Mouse (Mus musculus): ENCODE results near the gene Tet3. TPM values are rescaled to one million over a fixed set of nuclear protein-coding genes. Genes with fewer than 3 reads are reported as not detected.

Gene Tet3
- total RNA-seq, 2 experiments from 2014 or later, result 79.0 to 79.5 TPM

DNA sequence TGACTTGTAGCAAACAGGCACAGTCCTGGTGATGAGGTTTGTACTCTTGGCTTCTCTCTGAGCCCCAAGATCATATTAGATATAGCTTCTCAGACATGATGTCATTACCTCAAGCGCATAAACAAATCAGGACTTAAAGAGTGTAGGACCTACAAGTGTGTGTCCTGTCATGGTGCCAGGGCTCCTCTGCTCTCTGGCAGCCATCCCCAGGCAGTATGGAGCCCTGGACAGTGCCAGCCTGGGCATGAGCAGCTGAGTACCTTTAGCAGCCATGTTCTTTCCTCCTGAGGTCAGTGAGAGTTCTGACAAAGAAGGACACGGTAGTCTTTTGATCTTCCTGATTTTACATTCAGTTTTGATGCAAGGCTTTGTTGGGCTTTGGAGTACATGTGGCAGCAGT lies 115.9 kb downstream of the Tet3 start:
- DNase-seq (ENCODE audit: low spot score in 2 of 2), result no peak

DNA sequence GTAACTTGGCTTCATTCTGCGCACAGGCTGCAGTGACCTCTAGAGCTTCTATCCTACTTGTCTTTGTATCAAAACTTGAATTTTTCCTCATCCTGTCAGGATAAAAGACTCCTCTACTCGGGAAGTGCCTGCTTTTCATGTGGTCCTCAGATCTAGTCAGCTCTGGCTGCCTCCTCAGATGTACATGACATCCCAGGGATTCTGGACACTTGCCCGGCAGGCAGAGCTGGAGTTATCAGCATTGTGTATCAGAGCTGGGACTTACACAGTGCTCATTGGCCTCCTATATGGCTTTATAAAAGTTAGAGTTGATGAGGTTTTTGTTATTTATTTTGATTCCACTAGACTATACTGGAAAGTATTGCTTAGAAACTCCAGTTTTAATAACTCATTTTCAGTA lies 117.5 kb downstream of the Tet3 start:
- DNase-seq (ENCODE audit: low spot score in 2 of 2), result no peak

DNA sequence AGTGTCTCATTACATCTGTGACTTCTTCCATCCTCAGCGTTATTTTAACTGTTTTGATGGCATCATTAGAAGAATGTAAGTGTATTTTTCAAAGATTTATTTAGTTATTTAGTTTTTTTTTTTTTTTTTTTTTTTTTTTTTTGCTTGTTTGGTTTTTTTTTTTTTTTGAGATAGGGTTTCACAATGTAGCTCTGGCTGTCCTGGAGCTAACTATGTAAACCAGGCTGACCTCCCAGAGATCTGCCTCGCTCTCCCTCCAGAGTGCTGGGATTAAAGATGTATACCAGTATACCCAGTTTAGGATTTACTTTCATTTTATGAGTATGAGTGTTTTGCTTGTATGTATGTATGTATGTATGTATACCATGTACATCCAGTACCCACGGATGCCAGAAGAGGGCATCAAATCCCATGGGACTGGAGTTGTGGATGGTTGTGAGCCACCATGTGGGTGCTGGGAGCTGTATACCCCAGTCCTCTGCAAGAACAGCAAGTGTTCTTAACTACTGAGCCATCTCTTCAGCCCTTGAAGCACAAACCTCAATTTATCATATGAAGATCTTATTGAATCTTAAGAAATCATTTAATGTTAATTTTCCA lies 131.2 kb downstream of the Tet3 start:
- no peak for DNase-seq (ENCODE audit: low spot score in 2 of 2)

DNA sequence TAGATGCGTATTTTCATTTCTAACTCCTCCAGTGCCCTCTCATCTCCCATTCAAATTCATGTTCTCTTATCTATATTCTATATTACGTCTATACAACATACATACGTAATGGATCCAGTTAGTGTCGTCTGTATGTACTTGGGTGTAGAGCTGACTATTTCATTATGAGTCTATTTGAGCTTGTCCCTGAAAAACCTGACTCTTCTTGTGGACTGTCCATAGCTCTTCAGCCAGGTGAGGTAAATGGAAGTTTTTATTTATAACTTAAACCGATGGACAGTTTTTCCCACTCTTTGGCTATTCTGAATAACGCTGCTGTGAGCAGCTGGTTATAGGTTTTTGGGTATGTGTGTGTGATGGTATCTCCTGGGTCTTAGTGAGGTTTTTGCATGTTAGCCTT lies 132.1 kb downstream of the Tet3 start:
- DNase-seq (ENCODE audit: low spot score in 2 of 2), result no peak

DNA sequence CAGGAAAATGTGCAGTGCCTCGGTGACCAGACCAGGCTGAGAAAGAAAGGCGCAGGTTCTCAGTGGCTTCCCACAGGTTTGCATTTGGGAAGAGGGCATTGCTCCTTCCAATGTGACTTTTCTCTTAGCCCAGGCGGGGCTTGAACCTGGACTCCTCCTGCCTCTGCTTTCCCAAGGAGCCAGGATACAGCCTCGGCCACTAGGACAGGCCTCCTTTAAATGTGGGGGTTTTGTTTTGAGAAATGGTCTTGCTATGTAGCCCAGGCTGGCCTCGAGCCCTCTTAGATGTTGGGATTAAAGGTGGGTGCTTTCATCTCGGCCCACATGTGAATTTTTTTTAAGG lies 132.5 kb downstream of the Tet3 start:
- DNase-seq (ENCODE audit: low spot score in 2 of 2), result no peak

DNA sequence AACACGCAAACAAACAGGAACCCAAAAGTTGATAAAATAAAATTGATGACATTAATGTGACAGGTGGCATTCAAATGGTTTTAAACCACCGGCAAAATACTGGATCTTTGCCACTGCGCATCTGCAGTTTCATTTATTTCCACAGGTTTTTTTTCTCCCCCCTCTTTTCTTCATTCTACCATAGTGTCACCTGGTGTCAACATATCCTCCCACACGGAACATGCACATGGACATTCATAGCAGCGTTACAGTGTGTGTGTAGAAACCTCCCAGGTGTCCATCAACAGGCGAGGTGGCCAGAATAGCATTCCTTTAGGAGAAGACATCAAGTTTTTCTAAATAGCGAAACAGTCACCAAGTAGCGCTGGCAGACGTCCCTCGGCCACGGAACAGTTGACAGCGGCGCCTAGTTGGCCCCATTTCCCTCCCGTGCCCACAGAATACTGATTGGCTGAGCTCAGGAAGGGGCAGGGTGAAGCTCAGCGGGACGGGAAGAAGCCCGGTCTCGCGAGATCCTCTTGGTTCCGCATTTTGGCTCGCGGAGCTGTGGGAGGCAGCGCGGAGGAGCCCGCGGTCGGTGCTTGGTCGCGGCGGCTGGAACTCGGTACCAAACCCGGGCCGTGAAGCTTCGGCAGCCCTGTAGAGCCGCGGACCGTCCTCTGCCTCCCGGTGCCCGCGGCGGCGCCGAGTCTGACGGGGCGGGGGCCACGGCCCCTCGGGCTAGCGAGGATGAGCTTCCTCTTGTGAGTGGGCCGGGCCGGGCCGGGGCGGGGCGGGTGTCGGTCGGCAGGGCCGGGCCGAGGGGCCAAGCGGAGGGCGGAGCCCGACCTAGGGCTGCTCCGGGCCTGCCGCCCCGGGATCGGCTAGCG lies 133.1 kb downstream of the Tet3 start, which contains the start of the genes Mthfd2 and Mob1a:
Gene Mthfd2, minus strand, starts transcription at position 384 of the 869 bp plus-strand sequence.
Gene Mob1a, plus strand, starts transcription at position 492 of the 869 bp plus-strand sequence.
- DNase-seq (ENCODE audit: low spot score in 2 of 2), result peak; percentile 82 to 89

DNA sequence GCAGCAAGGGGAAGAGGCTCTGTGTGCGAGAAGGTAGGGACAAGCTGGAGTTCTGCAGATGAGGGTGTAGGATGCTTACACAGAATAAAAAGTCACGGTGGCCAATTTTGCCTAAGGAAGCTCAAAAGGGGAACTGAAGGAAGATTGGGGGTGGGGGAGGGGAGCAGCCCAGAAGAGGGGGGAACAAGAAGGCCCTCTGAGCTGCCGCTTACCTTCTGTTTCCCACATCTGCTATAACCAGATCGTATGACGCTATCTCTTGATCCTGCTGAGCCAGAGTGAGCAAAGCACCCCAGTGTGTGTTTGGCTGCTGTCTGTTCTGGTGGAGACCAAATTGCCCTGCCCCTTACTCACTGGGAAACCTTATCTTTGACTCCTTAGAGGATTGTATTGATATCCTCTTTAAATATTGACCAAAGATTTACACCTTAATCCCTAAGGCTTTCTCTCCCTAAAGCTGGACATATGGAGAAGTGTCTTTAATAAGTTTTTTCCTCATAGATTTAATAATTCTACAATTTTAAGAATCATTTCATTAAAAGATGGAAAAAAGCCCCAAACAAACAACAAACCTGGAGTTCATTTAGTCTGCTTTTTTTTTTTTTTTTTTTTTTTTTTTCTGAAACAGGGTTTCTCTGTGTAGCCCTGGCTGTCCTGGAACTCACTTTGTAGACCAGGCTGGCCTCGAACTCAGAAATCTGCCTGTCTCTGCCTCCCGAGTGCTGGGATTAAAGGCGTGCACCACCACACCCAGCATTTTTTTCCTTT lies 135.0 kb downstream of the Tet3 start:
- no peak for DNase-seq (ENCODE audit: low spot score in 2 of 2)

DNA sequence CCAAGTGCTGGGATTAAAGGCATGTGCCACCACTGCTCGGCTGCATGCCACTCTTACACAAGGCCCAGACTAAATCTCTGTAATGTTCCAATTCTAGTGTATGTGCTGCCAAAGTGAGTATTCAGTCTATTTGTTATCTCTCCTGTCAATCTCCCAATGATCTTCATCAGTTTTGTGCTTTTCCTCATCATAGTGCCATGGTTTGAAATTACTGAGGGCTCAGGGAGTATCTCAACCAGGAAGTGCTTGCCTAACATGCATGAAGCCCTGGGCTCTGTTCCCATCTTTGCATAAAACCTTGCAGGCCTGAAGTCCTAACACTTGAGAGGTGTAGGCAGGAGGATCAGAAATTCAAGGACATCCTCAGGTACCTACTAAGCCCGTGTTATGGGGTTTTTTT lies 136.1 kb downstream of the Tet3 start:
- no peak for DNase-seq (ENCODE audit: low spot score in 2 of 2)

DNA sequence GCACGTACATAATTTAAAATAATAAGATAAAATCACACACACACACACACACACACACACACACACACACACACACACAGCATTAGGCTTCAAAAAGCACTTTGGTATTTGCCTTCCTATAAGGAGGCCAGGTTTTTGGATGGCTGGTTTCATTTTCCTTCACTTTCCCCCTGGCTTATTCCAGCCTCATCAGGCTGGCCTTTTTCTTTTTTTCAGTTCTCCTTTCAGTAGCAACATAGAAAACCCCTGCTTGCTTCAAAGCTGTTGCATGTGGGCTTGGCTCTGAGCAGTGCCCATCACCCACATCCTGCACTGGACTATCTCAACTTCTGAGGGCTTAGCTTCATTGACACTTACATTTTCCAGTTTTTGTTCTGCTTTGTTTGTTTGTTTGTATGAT lies 137.0 kb downstream of the Tet3 start:
- no peak for DNase-seq (ENCODE audit: low spot score in 2 of 2)

DNA sequence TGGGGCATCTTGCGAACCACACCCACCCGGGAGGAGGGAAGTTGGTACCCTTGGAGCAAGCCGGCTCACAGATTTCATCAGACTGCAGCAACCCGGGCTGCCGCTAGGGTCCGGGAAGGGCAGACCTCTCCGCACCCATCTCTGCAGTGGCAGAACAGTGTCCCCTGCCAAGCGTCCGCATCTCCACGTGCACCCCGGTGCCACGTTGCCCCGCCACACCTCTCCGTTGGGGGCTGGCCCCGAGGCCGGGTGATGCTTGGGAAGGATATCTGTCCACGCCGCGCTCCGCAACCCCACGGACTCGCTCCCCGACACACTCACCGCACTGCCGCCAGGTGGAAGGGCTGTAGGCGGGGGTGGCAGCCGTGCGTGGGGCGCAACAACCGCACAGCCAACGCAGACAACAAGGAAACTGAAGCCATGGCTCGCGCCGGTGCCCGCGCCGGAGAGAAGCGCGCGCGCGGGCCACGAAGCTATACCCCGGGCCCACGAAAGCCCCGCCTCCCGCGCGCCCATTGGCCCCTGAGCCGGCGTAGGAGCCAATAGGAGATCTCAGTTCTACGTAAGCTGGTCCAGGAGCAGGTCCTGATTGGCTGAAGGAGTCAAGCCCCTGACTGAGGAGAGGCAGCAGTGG lies 141.7 kb downstream of the Tet3 start:
- DNase-seq (ENCODE audit: low spot score in 2 of 2), result peak; percentile 69 to 71

DNA sequence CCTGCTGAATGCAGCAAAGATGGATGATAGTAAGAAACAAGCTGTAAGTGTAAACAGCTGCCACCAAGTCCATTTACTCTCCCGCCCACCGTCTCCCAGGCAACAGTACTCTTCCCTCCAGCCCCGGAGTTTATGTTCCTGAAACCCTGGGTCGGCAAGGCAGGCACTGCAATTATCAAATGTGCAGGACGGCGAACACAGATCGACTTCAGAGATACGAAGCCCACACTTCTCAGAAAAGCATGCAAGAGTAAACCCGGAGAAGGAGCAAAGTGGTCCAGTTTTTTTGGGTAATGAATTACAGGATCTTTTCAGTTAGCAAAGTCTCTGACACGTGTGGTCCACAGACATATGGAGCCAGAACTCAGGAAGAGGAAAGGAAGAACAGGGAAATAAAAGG lies 142.9 kb downstream of the Tet3 start:
- DNase-seq (ENCODE audit: low spot score in 2 of 2), result no peak

DNA sequence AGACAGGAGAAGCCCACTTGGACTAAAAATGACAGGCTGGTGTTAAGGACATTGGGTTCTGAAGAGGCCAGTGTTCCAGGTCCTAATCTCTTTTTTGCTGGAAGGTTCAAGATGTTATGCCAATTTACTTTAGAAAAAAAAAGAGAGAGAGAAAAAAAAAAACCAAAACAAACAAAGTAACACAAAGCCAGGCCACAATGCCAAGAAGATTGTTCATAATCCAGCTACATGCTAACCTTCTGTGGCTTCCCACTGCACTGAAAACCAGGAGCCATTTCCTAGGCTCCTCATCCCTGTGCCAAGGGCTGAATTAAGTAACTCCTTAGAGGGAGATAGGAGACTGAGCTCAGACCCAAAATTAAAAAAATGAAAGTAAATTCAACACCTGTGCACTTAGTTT lies 143.6 kb downstream of the Tet3 start:
- no peak for DNase-seq (ENCODE audit: low spot score in 2 of 2)

DNA sequence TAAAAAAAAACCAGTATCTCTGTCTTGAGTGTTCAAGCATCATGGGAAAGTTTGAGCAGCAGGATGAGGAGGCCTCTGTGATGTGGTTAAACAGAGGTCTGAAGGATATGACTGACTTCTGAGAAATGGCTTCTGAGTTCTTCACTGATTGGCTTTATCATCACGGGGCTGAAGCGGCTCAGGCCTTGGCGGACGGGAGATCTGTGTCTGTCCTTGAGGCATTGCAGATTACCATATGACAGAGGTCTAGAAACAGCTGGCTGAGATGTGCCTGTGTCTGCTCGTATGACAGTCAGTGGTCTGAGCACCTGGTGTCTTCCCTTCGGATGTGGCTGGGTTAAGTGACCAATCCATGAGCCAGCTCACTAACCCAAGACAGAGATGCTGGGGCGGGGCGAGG lies 146.4 kb downstream of the Tet3 start:
- DNase-seq (ENCODE audit: low spot score in 2 of 2), result no peak

Small RNAs within 50 kb of the gene (microRNA-seq; reads per million reads assigned to microRNA genes)
- gene Mir6374, result not detected

Other genes starting within 250 kb of the Tet3 start
- under 1 TPM; 0.40 to 0.42 TPM for gene Slc4a5, start 239.3 kb downstream of the Tet3 start, total RNA-seq (2021)
- gene Mthfd2, start 133.2 kb downstream of the Tet3 start, total RNA-seq (2021), result 10 to 100 TPM; 18.2 to 23.8 TPM
- 10 to 100 TPM; 75.9 to 78.2 TPM for gene Mob1a, start 133.1 kb downstream of the Tet3 start, total RNA-seq (2021)
- 100 to 1,000 TPM; 130 to 162 TPM for gene Bola3, start 109.9 kb downstream of the Tet3 start, total RNA-seq (2021)
- gene Dguok, start 47.9 kb upstream of the Tet3 start, total RNA-seq (2021), result 10 to 100 TPM; 46.9 to 53.4 TPM
- 1 to 10 TPM; 3.1 to 4.3 TPM for gene Actg2, start 77.2 kb upstream of the Tet3 start, total RNA-seq (2021)
- 10 to 100 TPM; 32.9 to 33.0 TPM for gene Stambp, start 113.6 kb upstream of the Tet3 start, total RNA-seq (2021)
- 1 to 10 TPM in 1 of 2 experiments, under 1 TPM in 1; 0.22 to 6.4 TPM for gene Clec4f, start 197.1 kb upstream of the Tet3 start, total RNA-seq (2021)
- gene Cd207, start 218.8 kb upstream of the Tet3 start, total RNA-seq (2021), result under 1 TPM in 1 of 2 experiments, not detected in 1; 0.45 TPM

Data from adrenal gland, postnatal 4 days (tissue).